Mouse (Mus musculus) macrophage (primary cell): ENCODE measurements around the gene Ppp3ca. TPM values are rescaled to one million over a fixed set of nuclear protein-coding genes. Genes with fewer than 3 reads are reported as not detected.

Experiments used
- H3K27ac ChIP-seq: fragments of 350-480 bp; formaldehyde crosslinking; 2 replicates; pipeline ENCODE4 v1.9.0; 2021
- H3K36me3 ChIP-seq: fragments of 350-480 bp; formaldehyde crosslinking; 2 replicates; pipeline ENCODE4 v1.9.0; 2021; ENCODE audit errors: inconsistent target
- H3K4me3 ChIP-seq: fragments of 350-480 bp; formaldehyde crosslinking; 2 replicates; pipeline ENCODE4 v1.9.0; 2021; ENCODE audit errors: inconsistent target
- H3K79me2 ChIP-seq: fragments of 350-480 bp; formaldehyde crosslinking; 2 replicates; pipeline ENCODE4 v1.9.0; 2021; ENCODE audit errors: inconsistent target
- WGBS: methylation state at CpG from one replicate; pipeline ENCODE4 v1.1.7; 2026; ENCODE audit warnings: inconsistent platforms; ENCODE audit not compliant: missing documents; 5-methylcytosine and 5-hydroxymethylcytosine counted together
- polyA plus RNA-seq: library from polyadenylated mRNA; stranded (reverse); fragments of 250-400 nt; gene quantifications from 3 replicates; pipeline ENCODE4 v1.2.4, GENCODE M21; 2018; ENCODE audit warnings: inconsistent platforms

Ppp3ca gene
- polyA plus RNA-seq, 1 experiment from 2014 or later, result 79.9 TPM

DNA sequence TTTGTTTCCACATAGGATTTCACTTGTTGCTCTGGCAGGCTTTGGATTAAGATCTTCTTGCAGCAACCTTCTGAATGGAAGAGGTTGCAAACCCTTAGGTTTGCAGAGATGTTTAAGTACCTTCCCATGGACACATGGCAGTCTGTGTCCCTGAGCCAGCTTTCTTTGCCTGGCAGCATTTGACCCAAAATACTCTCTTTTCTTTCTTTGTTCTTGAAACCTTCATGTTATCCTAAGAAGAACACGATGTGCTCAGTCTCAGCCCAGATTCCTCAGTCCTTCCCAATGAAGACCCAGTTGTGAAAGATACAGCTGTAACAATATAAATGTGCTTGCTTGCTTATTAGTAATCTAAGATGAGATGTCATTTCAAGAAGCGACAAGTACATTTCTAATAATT lies 197.4 kb downstream of the Ppp3ca start:
- H3K36me3 ChIP-seq, result peaks cover 9% of the 10 kb centered on the region
- H3K4me3 ChIP-seq, result no peak overlapping the region
- no peak overlapping the region for H3K27ac ChIP-seq
- WGBS, result 100% methylated on average over 2 of the region's 2 CpGs
- peaks cover 57% of the 10 kb centered on the region; the same call in 1 of the 2 replicates for H3K79me2 ChIP-seq

DNA sequence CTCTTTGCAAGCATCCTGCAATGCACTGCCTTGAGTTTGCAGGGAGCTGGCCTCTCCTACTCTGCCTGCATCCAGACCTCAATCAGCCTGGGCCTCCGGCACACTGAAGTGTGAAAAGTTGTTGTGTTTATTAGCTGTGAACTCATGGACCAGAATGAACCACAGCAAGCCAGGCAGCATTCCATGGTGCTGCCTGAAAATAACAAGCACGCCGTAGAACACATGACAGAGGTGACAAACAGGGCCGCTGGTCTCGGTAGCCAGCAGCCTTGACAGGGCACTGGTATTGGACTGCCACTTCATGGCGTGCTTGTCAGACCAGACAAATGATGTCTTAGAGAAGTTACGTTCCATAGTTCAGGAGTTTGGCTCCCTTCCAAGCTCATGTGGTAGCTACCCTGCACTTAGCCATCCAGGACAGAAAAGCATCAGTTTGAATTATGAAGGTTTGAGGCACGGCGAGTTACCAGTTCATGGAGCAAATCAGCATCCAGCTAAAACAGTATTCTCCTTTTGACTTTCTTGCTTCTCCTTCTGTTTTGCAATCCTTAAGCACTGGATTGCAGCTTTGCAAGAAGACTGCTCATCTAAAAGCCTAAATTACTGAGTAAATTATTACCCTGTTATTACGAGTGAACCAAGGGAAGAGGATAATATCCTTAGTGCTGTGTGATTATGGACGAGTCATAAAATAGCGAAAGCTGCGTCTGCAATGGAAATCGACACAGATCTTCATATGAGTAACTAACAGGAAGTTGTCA lies 202.0 kb downstream of the Ppp3ca start:
- H3K79me2 ChIP-seq, result peaks cover 46% of the 10 kb centered on the region; the same call in 1 of the 2 replicates
- 93% methylated on average over 14 of the region's 14 CpGs for WGBS

DNA sequence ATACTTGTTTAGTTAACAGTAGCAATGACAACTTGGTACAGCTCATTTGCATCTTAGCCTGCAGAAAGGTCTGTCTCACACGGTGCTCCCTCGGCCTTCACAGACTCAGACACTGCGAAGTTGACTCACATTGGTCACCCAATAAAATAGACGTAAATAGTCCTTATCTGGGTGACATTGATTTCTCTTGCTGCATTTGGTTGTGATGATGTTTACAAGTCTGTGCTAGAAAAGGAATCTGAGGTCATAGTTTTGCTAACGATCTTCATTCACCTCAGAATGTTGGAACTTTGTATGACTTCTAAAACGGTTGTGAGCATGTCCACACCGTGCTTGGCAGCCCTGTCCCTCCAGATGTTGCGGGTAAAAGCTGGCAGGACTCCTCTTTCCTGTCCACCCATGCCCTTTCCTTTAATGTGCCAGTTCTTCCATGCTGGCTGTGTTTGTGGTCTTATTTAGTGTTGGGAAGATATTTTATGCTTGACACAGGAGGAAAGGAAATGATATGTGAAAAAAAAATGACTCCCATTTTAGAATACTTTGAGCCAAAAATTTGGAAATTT lies 202.7 kb downstream of the Ppp3ca start:
- Histone ChIP-seq H3K36me3 (peaks cover 13% of the 10 kb centered on the region), H3K79me2 (peaks cover 45% of the 10 kb centered on the region; the same call in 1 of the 2 replicates), H3K27ac (no peak overlapping the region), H3K4me3 (no peak overlapping the region)
- 85% methylated on average over 8 of the region's 8 CpGs for WGBS

More for the DNA sequence above, 202.0 kb downstream of the Ppp3ca start:
- H3K4me3 ChIP-seq, result no peak overlapping the region
- H3K36me3 ChIP-seq, result peaks cover 9% of the 10 kb centered on the region
- no peak overlapping the region for H3K27ac ChIP-seq

DNA sequence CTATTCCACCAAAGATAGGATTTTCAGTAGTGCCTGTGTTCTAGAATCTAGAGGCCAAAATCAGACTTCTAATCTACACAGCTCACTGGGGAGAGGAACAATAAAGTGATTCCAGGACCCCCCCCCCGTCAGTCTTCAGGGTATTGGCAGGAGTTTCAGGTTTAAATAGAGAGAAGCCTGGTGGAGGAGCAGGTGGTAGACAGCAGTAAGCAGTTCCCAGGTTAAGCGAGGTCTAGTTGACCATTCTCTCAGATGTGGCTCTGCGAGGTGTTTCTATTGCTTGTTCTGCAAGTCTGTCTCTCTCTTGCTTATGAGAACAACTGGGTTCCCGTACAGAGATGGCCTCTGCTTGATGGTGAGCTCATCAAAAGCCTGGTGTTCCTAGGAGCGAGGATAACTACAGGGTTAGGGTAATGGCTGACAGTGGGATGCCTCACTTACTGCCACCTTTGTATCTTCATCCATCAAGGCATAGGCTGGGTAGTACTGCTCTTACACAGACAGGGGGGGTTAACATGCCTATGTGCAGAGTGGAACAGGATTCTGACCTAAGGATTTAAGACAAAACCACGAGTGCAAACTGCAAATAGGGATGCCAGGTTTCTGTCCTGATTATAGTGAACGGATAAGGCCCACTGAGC lies 204.0 kb downstream of the Ppp3ca start:
- Histone ChIP-seq H3K79me2 (peaks cover 45% of the 10 kb centered on the region; the same call in 1 of the 2 replicates), H3K36me3 (peaks cover 16% of the 10 kb centered on the region; the same call in 1 of the 2 replicates), H3K27ac (no peak overlapping the region), H3K4me3 (no peak overlapping the region)
- 92% methylated on average over 7 of the region's 7 CpGs for WGBS

DNA sequence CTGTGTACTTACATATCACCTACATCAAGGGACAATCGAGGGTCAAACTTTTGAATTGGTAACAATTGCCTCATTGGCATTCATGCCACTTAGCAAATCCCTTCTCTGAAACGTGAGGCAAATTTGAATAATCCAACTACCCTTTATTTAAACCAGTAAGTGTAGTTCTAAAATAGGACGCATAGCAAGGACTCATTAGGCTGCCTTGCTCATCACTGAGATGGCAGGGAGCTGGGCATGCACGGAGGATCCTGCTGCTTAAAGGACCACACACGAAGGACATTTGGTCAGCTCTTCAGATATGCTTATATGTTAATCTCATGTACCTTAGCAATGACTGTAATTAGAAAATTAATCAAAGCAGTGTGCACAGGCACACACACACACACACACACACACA lies 204.6 kb downstream of the Ppp3ca start:
- H3K4me3 ChIP-seq, result no peak overlapping the region
- H3K79me2 ChIP-seq, result peaks cover 45% of the 10 kb centered on the region; the same call in 1 of the 2 replicates
- peaks cover 11% of the 10 kb centered on the region; the same call in 1 of the 2 replicates for H3K36me3 ChIP-seq
- no peak overlapping the region for H3K27ac ChIP-seq
- WGBS, result 97% methylated on average over 5 of the region's 5 CpGs

DNA sequence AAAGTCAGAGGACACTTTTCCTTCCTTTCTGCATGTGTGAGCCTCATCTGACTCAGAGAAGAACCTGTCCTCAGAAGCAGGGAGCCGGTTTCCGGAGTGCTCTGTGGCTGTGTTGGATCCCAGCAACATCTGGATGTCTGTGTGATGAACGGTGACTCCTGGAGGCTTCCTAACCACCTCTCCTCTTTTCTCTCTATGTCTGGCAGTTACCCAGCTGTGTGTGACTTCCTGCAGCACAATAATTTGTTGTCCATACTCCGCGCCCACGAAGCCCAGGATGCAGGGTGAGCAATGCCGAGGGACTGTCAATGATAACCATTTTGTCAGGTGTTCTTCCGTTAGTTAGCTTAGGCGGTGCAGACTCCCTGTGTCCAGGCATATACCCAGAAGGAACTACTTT lies 217.8 kb downstream of the Ppp3ca start:
- Histone ChIP-seq H3K4me3 (no peak overlapping the region), H3K79me2 (no peaks in the 10 kb centered on the region), H3K27ac (no peak overlapping the region), H3K36me3 (peaks cover 15% of the 10 kb centered on the region; the same call in 1 of the 2 replicates)
- 92% methylated on average over 9 of the region's 9 CpGs for WGBS

- peaks cover 30% of the 10 kb centered on the region; the same call in 1 of the 2 replicates for H3K36me3 ChIP-seq
- no peak overlapping the region for H3K4me3 ChIP-seq
- WGBS, result 89% methylated on average over 3 of the region's 3 CpGs
- no peak overlapping the region for H3K27ac ChIP-seq
- H3K79me2 ChIP-seq, result no peaks in the 10 kb centered on the region
Observed at GRCm38 (mm10) chr3:136892140-136892539, 222.2 kb downstream of the Ppp3ca start.

DNA sequence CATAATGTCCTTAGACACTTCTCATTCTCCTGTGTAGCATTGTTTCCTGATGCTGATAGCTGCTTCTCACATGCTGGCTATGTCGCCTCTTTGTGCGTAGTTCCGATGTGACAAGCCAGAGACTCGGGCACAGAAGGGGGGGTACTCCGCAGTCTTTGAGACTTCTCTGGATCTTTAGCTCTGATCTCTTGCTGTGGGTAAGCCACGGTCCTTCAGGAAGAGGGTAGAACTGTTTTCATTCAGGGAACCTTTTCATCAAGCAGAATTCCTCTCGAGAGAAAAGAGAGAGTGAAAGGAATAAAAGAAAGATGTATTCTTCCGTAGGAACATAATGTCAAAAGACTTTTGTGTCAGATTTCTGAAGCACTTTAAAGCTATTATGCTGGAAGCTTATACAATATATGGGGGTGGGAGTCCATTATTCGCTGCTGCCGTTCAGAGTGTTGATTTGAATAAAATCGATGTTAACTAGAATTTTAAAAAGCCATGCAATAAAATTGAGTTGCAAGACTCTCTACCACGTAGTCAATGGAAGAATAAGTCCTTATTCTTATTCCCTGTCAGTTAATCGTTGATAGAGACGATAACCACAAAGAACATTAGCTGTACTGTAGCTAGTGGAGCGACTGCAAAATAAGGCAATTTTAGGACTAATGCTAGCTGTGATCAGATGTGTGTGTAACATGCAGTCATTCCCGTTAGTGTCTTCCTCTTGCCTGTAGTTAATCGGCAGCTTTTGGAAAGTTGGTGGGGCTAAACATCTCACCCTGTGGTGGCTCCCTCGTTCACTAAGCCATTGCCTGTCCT lies 223.9 kb downstream of the Ppp3ca start:
- H3K4me3 ChIP-seq, result no peak overlapping the region
- no peak overlapping the region for H3K27ac ChIP-seq
- WGBS, result 96% methylated on average over 18 of the region's 18 CpGs
- H3K36me3 ChIP-seq, result peaks cover 25% of the 10 kb centered on the region; the same call in 1 of the 2 replicates
- no peaks in the 10 kb centered on the region for H3K79me2 ChIP-seq

DNA sequence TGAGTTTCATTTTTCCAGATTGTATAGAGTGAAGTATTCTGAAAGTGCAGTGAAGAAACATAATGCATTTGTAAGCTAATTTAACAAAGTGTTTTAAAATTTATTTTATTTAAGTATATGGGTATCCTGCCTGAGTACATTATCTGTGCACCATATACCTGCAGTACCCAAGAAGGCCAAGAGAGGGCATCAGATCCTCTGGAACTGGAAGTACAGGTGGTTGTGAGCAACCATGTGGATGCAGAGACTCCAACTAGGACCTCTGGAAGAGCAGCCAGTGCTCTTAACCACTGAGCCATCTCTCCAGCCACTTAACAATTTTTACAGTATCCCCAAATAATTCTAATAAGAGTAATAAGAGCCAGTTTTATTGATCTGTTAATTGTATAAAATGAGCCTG lies 225.6 kb downstream of the Ppp3ca start:
- Histone ChIP-seq H3K79me2 (no peaks in the 10 kb centered on the region), H3K27ac (no peak overlapping the region), H3K36me3 (peaks cover 25% of the 10 kb centered on the region; the same call in 1 of the 2 replicates), H3K4me3 (no peak overlapping the region)

GRCm38 (mm10) chr3:136896276-136896675 lies 226.4 kb downstream of the Ppp3ca start:
- no peak overlapping the region for H3K4me3 ChIP-seq
- peaks cover 25% of the 10 kb centered on the region; the same call in 1 of the 2 replicates for H3K36me3 ChIP-seq
- WGBS, result 65% methylated on average over 4 of the region's 4 CpGs
- no peak overlapping the region for H3K27ac ChIP-seq
- no peaks in the 10 kb centered on the region for H3K79me2 ChIP-seq

- H3K4me3 ChIP-seq, result no peak overlapping the region
- H3K27ac ChIP-seq, result no peak overlapping the region
- no peaks in the 10 kb centered on the region for H3K79me2 ChIP-seq
- 90% methylated on average over 2 of the region's 2 CpGs for WGBS
- H3K36me3 ChIP-seq, result peaks cover 31% of the 10 kb centered on the region
Observed at GRCm38 (mm10) chr3:136899744-136900143, 229.8 kb downstream of the Ppp3ca start.

DNA sequence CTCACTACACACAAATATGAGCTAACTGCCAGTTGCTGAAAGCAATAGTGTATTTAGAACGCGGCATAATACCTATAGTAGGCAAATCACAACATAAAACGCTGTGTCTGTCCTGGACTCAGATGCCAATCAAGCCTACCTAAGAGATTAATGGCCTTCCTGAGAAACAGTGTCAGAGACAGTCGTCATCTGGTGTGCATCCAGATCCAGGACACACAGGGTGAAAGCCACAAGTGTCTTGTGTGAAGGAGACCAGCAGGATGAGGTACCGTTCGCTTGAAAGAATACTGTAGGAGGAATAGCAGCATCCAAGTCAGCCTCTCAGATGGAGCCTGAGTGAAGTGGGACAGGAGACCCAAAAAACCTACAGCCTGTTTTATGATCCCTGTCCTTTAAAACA lies 231.1 kb downstream of the Ppp3ca start:
- Histone ChIP-seq H3K79me2 (no peaks in the 10 kb centered on the region), H3K4me3 (no peak overlapping the region), H3K27ac (no peak overlapping the region), H3K36me3 (peaks cover 34% of the 10 kb centered on the region)
- WGBS, result 98% methylated on average over 6 of the region's 6 CpGs

DNA sequence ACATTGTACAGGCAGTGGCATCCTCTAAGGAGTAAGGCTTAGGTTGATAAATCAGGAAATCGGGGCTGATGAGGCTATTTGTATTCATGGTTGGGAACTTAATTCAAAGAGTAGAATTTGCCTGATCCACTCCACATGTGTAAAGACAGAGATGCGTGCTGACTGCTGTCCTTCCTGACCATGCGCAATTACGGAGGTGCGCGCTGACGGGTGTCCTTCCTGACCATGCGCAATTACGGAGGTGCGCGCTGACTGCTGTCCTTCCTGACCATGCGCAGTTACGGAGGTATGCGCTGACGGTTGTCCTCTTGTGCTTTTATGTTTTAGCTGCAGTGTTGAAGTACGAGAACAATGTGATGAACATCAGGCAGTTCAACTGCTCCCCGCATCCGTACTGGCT lies 232.9 kb downstream of the Ppp3ca start:
- 96% methylated on average over 18 of the region's 18 CpGs for WGBS
- Histone ChIP-seq H3K79me2 (no peaks in the 10 kb centered on the region), H3K4me3 (no peak overlapping the region), H3K27ac (no peak overlapping the region), H3K36me3 (peaks cover 43% of the 10 kb centered on the region)

GRCm38 (mm10) chr3:136905577-136905976 lies 235.7 kb downstream of the Ppp3ca start:
- 100% methylated on average over 1 of the region's 1 CpGs for WGBS
- Histone ChIP-seq H3K79me2 (no peaks in the 10 kb centered on the region), H3K4me3 (no peak overlapping the region), H3K27ac (no peak overlapping the region), H3K36me3 (peaks cover 48% of the 10 kb centered on the region)
